Mouse (Mus musculus) T-helper 2 cell (primary cell): Measurements from ENCODE around the gene Coa4.
"Not testable (repeated sequence)": the region's sequence is repeated elsewhere in the genome, so short reads cannot be mapped to it uniquely, and the experiment has no call there.

Experiments used
- in situ Hi-C: fragments of 300-600 bp; cut with MboI, MseI; formaldehyde crosslinking; loops from one replicate; pipeline ENCODE4 v1.15.1; 2025; ENCODE audit warnings: high pct_unique_total_duplicates

The Coa4 gene

DNA sequence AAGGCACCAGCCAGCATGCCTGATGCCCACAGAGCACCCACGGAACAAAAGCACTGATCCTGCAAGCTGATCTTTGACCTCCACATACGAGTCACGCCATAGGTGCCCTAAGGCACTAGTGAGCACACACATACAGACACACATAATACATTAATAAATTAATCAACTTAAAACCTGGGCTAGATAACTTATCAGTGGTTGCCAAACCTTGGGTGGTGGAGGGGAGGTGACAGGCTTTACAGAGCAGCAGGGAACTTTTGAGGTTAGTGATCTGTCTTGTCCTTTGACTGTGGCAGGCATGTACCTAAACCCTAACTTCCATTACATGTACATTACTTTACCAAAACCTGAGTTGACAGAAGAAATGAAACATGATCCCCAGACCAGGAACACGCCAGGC is 22.5 kb downstream of the Coa4 start:
- in situ Hi-C loops: no loop called here

DNA sequence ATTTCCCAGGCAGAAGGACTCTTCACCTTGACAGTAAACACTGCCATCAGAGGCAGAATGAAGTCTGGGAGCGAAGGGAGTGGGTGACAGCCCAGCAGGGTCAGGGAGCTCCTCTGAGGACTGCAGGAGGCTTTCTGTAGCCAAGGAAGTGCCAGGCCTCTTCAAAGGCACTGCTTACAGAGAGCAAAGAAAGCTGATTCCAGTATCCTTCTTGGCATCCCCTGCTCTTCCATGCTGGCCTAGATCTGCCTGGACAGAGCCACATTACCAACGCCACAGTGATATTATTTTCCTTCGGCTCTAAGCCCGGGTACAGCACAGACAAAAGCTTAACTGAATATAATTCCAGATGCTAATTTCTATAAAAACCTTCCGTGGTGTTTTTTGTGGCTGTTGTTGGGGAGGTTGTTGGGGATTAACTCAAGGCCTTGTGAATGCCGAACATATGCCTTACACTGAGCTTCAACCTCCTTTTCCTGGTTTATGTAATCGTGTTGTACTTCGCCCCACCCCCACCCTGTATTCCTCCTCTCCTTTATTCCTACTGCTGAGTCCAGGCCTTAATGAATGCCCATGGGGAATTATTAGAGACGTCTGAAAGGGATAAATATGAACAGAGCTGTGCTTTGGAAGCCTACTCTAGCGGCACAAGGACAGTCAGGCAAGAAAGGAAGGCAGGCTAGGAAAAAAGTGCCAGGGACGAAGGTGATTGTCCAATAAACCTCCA is 25.2 kb downstream of the Coa4 start:
- in situ Hi-C loops: no loop called here

DNA sequence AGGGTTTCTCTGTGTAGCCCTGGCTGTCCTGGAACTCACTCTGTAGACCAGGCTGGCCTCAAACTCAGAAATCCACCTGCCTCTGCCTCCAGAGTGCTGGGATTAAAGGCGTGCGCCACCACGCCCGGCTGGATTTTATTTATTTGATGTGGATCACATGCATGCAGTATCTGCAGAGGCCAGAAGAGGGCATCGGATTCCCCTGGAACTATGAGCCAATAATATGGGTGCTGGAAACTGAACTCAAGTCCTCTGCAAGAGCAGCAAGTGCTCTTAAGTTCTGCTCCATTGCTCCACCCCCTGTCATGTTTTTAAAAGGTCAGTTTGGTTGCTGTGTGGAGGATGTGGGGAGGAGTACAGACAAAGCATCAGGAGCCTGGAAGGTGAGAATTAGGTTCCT is 30.4 kb downstream of the Coa4 start:
- in situ Hi-C loops: not testable (repeated sequence)

DNA sequence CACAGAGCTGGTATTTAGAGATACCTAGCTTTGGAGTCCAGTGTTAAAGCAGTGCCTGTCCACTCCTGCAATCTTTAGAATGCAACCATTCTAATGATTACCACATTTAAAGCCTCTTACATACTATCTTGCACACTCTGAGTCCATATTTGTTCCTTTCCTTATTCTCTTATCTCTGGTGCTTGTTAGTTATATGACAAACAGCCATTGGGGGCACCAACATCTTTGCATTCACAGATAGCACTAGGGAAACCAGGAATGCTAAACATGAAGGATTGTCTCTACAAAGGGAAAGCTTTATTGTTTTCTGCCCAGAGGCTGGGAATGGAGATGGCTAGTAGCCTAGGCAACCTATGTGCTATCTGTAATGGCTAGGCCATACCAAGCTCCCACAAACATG is 33.0 kb downstream of the Coa4 start:
- in situ Hi-C loops: no loop called here

DNA sequence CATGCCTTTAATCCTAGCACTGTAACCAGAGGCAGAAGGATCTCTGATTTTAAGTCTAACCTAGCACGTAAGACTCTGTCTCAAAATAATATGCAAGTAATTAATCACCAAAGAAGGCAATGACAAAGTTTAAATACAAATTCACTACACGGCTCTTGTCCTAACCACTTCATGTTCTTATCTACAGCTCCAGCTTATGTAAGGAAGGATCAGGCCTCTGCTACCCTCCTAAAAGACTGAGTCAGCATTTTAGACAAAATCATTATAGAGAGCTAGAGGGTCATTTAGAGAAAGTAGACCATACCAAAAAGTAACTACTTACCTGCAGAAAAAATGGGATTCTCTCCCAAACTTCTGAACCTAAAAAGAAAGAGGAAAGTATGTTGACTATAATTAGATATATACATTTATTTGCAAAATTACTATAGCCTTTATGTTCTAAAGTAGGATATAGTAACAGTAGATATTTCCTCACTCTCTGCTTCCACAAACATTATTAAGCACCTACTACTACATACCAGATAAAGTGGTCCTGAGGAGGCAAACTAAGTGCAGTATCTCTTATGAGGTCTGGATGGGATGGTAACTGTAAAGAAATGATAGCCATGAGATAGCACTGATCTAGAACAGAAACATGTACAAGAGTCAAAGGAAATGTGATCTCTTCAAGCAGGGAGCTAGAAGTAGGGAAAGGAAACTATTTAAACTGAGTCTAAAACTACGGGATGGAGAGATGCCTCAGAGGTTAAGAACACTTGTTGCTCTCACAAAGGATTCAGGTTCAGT is 34.3 kb downstream of the Coa4 start:
- in situ Hi-C loops: no loop called here

DNA sequence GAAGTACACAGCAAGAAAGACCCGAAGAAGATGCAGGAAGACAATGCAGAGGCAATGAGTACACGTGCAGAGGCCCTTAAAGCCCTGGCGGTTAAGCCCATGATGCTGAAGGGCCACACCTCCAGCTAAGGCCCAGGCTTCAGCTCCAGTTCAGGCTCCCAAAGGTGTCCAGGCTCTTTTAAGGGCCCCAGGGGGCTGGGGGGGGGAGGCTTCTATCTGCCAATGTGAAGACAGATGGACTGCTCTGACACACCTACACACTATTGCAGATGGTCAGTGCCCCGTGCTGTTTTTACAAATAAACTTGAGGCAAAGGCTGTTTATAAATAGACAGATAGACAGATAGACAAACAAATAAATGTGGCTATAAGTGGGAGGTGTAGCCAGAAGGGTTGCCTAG is 35.2 kb downstream of the Coa4 start:
- in situ Hi-C loops: no loop called here

DNA sequence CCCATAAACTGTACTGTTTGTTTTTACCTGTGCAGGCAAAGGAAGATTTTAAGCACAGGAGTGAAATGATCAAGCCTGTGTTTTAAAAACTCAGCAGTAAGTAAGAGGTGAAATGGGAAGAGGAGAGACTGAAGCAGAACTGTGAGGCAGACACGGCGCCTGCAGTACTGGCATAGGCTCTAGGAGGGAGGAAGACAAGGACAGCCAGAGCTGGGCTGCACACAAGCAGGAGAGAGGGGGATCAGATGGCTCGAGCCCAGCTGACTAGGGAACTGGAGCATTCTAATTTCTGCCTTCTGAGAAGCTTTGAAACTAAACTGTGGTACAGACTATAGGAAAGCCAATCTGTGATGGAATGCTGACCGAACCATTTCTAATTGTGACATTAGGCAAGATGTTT is 35.8 kb downstream of the Coa4 start:
- in situ Hi-C loops: no loop called here

DNA sequence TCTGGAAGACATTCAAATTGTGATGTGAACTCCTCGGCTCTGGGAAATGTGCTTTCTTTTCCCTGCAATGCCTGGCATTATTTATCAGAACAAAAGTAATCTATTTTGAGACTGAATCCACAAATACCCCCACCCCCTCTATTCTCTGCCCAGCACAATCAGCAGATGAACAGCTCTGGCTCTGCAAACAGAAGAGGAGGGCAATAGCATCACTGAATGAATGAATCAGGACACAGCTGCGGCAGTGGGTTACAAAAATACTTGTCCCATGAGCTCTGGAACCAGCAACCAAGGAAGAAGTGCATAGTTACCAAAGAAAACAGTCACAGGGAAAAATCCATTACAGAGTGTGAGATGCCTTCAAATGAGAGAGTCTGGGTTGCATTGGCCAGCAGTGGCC is 41.9 kb downstream of the Coa4 start:
- in situ Hi-C loops: no loop called here

DNA sequence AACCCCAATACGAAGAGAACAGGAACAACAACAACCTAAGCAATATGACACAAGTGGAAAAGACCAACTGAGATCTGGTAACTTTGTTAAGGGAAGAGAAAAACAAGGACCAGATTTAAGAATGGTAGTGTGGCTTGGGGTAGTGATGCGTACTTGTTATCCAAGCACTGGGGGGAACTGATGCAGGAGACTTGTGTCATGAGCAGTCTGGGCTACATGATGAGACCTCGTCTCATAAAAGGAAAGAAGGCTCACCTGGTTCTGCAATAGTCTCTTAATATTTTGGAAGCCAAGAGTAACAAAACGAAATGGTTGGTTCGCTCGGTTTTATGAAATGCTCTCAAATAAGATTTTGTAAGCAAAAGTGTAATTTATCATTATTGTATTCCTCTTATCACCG is 45.4 kb downstream of the Coa4 start:
- in situ Hi-C loops: no loop called here

DNA sequence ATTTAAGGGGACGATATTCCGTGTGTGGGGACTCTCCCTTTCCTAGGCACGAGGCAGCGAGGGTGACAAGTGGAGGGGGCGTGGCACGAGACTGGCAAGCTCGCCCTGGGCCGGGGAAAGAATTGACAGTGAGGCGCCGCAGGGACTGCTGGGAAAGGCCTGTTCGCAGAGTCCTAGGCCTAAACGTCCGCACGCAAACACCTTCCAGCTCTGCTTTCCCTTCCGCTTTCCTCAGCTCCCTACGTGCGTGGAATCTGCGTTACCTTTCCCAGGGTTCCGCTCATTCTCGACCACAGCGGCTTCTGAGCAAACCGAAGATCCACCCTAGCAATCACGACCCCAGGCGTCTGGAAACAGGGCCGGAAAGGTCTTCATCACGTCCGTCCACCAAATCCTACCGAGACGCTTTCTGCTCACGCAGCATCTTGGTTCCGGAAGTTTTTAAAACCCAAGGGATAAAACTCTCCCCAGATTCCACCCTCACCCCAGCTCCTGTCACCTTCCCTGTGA is 45.9 kb downstream of the Coa4 start:
- in situ Hi-C loops: no loop called here

DNA sequence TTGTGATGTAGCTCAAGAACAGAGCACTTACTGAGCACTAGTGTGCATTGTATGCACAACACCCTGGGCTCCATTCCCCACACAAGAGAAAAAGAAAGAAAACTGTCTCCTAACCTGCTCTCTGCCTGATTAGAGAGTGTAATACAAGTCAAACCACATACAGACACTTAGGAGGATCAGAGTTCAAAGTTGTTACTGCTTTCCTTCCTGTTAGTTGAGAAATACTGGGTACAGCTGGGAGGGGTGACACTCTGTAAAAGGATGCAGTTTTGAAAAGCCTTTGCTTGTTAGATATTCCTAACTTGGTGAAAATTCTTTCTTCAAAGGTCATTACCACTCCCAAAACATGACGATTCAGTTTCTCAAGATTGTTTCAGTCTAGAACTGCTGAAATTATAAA is 52.9 kb downstream of the Coa4 start:
- in situ Hi-C loops: no loop called here
